Mouse (Mus musculus) midbrain, embryonic 13.5 days (tissue): ENCODE measurements around the gene Slc8b1. TPM values are rescaled to one million over a fixed set of nuclear protein-coding genes. Genes with fewer than 3 reads are reported as not detected.

Source experiments
- ATAC-seq: fragments of 200-750 bp; cut with Nextera tagmentation; 2 replicates; pipeline ENCODE4 v1.8.0; 2017; ENCODE audit warnings: mild to moderate bottlenecking, moderate TSS enrichment, moderate library complexity
- H3K27ac ChIP-seq: fragments of 300-500 bp; sonication (generic); 2 replicates; pipeline ENCODE4 v1.5.1; 2015; ENCODE audit warnings: inconsistent platforms, mild to moderate bottlenecking, moderate library complexity
- H3K27me3 ChIP-seq: fragments of 300-500 bp; sonication (generic); 2 replicates; pipeline ENCODE4 v1.6.1; 2015; ENCODE audit warnings: mild to moderate bottlenecking, inconsistent platforms
- H3K36me3 ChIP-seq: fragments of 300-500 bp; sonication (generic); 2 replicates; pipeline ENCODE4 v1.6.1; 2015; ENCODE audit warnings: mild to moderate bottlenecking, inconsistent platforms
- H3K4me1 ChIP-seq: fragments of 300-500 bp; sonication (generic); replicated peaks from 2 replicates; pipeline ENCODE4 v1.6.1; 2015; ENCODE audit warnings: inconsistent platforms
- H3K4me2 ChIP-seq: fragments of 300-500 bp; sonication (generic); replicated peaks from 2 replicates; pipeline ENCODE4 v1.6.1; 2015; ENCODE audit warnings: moderate library complexity, mild to moderate bottlenecking, inconsistent platforms
- H3K4me3 ChIP-seq: fragments of 300-500 bp; sonication (generic); replicated peaks from 2 replicates; pipeline ENCODE4 v1.5.1; 2015; ENCODE audit warnings: mild to moderate bottlenecking, inconsistent platforms
- H3K9ac ChIP-seq: fragments of 300-500 bp; sonication (generic); replicated peaks from 2 replicates; pipeline ENCODE4 v1.6.1; 2015; ENCODE audit warnings: mild to moderate bottlenecking, inconsistent platforms
- H3K9me3 ChIP-seq: fragments of 300-500 bp; sonication (generic); 2 replicates; pipeline ENCODE4 v1.6.1; 2016; ENCODE audit warnings: mild to moderate bottlenecking, inconsistent platforms
- WGBS: fragments of 180-500 bp; shearing (Covaris S2); methylation state at CpG from one replicate; pipeline ENCODE4 v1.1.7; 2015; 5-methylcytosine and 5-hydroxymethylcytosine counted together
- polyA plus RNA-seq: library from polyadenylated mRNA; unstranded; fragments of >200 nt; fragmentation: Nextera tagmentation; extraction: Ambion mirVana; gene quantifications from 2 replicates; pipeline ENCODE4 v1.2.1, GENCODE M21; 2015

The Slc8b1 gene
- 2.3 and 2.4 TPM in 2 replicates for polyA plus RNA-seq

DNA sequence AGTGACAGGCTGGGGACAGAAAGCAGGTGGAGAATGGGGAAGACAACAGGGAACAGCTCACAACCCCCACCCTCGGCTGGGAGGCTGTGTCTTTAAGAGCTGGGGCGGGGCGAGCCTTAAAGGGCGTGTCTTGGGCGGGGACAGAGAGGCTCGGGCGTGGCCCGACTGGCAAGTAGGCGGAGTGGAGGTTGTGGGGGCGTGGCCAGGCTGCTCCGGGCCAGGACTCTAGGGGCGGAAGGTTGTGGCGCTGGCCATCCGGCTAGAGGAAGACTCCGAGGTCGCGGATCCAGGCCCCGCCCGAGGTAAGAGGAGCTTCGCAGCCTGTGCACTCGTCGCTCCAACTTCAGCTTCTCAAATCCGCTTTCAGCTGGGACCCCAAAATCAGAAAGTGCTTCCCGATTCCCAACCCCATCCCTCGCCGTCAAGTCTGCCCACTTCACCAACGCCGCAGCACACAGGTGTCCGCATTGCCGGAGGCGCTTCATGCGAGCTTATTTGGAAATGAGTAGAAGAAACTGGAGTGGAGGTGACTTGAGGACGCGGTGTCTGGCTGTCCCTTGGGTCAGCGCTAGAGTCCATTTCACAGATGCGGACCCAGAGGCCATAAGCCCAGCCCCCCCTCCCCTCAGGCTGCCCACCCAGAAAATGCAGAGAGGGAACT is at the start of gene Slc8b1:
Slc8b1 (plus strand) TSS at position 187 of the 661 bp plus-strand sequence.
- Histone ChIP-seq H3K4me2 (peak within 1 kb of the TSS; percentile 64), H3K4me3 (peak within 1 kb of the TSS; percentile 38), H3K27ac (0 out of 2 replicates have a peak within 1 kb of the TSS, but pooled peaks have one; percentile 3), H3K9ac (peak within 1 kb of the TSS; percentile 55), H3K4me1 (peaks cover 42% of the 10 kb centered on the region), H3K36me3 (no peaks in the 10 kb centered on the region), H3K27me3 (peaks cover 15% of the 10 kb centered on the region), H3K9me3 (peaks cover 5% of the 10 kb centered on the region; the same call in 1 of the 2 replicates)
- peak; percentile 79 for ATAC-seq
- WGBS: 2% methylated on average over 36 of the region's 36 CpGs

DNA sequence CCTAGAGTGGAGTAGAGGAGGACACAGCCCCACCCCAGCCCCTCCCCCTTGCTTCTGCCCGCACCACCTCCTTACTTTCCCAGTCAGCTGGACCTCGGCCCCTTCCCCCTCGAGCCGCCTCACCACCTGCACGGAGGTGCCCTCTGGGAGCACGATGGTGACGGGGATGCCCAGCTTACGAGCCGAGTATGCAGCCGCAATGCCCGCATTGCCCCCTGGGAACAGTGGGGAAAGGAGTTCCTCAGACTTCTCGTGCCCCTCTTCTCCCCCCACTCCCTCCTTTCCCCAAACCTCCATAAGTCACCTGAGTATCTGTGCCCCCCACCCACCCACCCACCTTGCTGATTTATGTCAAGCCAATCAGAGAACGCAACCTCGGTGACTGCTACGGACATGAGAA is 49.1 kb upstream of the Slc8b1 start:
- Histone ChIP-seq H3K27ac (no peak overlapping the region), H3K4me2 (no peak overlapping the region), H3K36me3 (no peaks in the 10 kb centered on the region), H3K9me3 (no peaks in the 10 kb centered on the region), H3K9ac (no peak overlapping the region), H3K27me3 (peaks cover 40% of the 10 kb centered on the region), H3K4me3 (no peak overlapping the region), H3K4me1 (peaks cover 8% of the 10 kb centered on the region; the same call in 1 of the 2 replicates)
- no peak for ATAC-seq
- WGBS: 78% methylated on average over 15 of the region's 15 CpGs

DNA sequence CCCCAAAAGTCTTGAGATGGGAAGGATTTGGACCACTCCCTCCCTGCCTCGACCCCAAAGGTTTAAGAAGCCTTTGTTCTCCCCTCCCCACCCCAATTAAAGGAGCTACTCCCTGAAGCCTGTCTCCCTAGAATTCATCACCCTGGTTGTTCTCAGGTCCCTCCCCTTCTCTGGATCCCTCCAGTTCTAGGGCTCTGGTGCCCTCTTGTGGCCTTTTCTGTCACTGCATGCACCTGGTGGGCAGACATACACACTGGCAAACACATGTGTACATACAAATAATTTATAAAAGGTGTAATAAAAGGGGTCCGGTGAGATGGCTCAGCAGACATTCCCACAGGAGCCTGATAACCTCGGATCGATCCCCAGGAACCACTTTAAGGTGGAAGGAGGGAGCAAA is 46.6 kb upstream of the Slc8b1 start:
- Histone ChIP-seq H3K4me2 (no peak overlapping the region), H3K27me3 (peaks cover 30% of the 10 kb centered on the region), H3K36me3 (no peaks in the 10 kb centered on the region), H3K4me1 (0 out of 2 replicates have a peak, but pooled peaks cover 3% of the 10 kb centered on the region), H3K9ac (no peak overlapping the region), H3K27ac (no peak overlapping the region), H3K9me3 (no peaks in the 10 kb centered on the region), H3K4me3 (no peak overlapping the region)
- WGBS: 76% methylated on average over 4 of the region's 4 CpGs
- ATAC-seq: no peak

DNA sequence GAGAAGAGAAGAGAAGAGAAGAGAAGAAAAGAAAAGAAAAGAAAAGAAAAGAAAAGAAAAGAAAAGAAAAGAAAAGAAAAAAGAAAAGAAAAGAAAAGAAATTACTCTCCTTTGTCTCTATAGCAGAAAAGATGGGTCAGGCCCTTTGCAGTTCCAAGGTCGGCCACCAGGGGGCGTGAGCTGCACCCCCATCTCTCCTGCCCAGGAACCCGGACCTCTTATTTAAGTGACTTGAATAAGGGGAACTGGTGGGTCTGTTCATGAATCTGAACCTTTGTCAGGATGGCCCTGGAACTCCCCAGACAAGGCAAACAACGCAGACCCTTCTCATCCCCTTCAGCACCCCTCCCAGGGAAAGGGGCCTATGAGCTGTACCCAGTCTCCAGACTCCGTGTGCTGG is 45.9 kb upstream of the Slc8b1 start:
- H3K36me3 ChIP-seq: no peaks in the 10 kb centered on the region
- WGBS: 38% methylated on average over 5 of the region's 5 CpGs
- H3K27me3 ChIP-seq: peaks cover 27% of the 10 kb centered on the region
- H3K9ac ChIP-seq: no peak overlapping the region
- H3K9me3 ChIP-seq: no peaks in the 10 kb centered on the region
- no peak overlapping the region for H3K4me3 ChIP-seq
- no peak for ATAC-seq
- H3K4me1 ChIP-seq: 0 out of 2 replicates have a peak, but pooled peaks cover 3% of the 10 kb centered on the region
- no peak overlapping the region for H3K4me2 ChIP-seq
- H3K27ac ChIP-seq: no peak overlapping the region

DNA sequence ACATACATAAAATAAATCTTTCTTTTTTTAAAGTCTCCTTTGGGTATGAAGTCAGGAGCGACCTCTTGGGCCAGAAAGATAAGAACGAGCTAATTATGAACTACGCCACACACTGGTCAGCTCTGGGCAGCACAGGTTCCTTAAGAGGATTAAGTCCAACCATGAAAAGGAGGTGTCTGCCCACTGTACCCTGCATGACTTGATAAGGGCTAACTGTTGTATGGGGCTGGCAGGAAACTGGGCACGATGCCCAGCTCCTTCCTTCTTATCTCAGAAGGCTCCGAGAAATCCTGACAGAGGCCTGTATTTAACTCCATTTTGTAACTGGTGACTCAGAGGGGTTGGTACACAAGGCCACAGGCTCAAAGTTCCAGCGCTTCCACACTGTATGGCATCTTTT is 45.1 kb upstream of the Slc8b1 start:
- Histone ChIP-seq H3K27ac (no peak overlapping the region), H3K4me1 (0 out of 2 replicates have a peak, but pooled peaks cover 3% of the 10 kb centered on the region), H3K4me3 (no peak overlapping the region), H3K27me3 (peaks cover 21% of the 10 kb centered on the region), H3K9ac (no peak overlapping the region), H3K4me2 (no peak overlapping the region), H3K36me3 (no peaks in the 10 kb centered on the region), H3K9me3 (no peaks in the 10 kb centered on the region)
- WGBS: 73% methylated on average over 6 of the region's 6 CpGs
- ATAC-seq: 0 out of 2 replicates have a peak, but pooled peaks have one; percentile 34

DNA sequence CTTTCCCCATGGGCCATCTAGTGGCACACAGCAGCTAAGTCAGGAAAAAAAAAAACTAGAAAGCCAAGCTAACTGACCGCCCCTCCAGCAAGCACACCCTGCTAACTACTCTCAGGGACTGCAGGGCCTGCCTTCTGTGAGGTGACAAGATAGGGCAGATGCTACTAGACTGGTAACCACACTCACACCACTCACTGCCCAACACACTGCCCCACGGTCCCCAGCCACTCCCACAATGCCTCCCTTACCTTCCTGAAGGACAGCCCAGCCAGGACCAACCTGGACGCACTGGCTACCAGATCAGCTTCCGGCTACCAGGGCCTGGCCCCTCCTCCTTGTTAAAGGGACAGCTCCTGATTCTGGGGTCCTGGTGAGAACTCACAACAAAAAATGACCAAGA is 43.9 kb upstream of the Slc8b1 start:
- H3K4me1 ChIP-seq: 0 out of 2 replicates have a peak, but pooled peaks cover 3% of the 10 kb centered on the region
- ATAC-seq: no peak
- peaks cover 9% of the 10 kb centered on the region for H3K27me3 ChIP-seq
- peak overlapping the region; percentile 48 for H3K9ac ChIP-seq
- peak overlapping the region; percentile 27 for H3K4me3 ChIP-seq
- peak overlapping the region; percentile 32 for H3K4me2 ChIP-seq
- peak overlapping the region; percentile 3; the same call in 1 of the 2 replicates for H3K27ac ChIP-seq
- H3K36me3 ChIP-seq: no peaks in the 10 kb centered on the region
- WGBS: 9% methylated on average over 4 of the region's 4 CpGs
- H3K9me3 ChIP-seq: no peaks in the 10 kb centered on the region

DNA sequence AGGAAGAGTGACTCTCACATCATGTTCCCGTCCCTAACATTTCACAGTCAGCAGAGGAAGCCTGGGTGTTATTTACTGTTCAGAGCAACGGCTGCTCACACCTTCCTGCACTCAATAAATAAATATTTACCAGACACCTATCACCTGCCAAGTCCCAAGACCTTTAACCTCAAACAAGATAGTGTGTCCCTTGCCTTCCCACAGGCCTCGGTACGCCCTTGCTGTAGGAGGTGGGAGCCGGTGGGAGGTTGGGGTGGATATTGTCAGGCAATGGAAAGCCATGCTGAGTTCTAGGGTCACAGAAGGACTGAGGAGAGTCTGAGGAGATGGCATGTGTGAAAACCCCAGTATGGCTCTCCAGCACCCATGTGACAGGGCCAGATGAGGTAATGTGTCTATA is 42.6 kb upstream of the Slc8b1 start:
- H3K4me2 ChIP-seq: no peak overlapping the region
- ATAC-seq: no peak

DNA sequence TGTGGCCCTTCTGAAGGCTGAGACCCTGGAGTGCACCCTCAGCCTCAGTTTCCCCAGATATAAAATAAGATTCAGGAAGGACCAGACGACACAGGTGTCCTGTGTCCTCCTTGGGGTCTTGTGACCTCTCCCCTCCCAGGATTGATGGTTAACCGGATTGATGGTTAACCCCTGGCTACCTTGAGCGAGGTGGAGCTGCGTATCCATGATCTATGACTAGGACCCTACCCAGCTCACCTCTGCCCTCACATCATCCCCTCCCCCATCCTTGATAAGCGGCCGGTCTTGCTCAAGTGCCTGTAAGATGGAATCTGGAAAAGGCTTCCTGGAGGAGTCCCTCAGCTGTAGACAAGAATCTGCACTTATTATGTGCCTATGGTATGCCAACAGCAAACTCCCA is 42.1 kb upstream of the Slc8b1 start:
- Histone ChIP-seq H3K9ac (no peak overlapping the region), H3K9me3 (no peaks in the 10 kb centered on the region), H3K27me3 (no peaks in the 10 kb centered on the region), H3K36me3 (no peaks in the 10 kb centered on the region), H3K4me3 (no peak overlapping the region), H3K4me1 (0 out of 2 replicates have a peak, but pooled peaks cover 3% of the 10 kb centered on the region), H3K27ac (no peak overlapping the region), H3K4me2 (no peak overlapping the region)
- no peak for ATAC-seq
- 94% methylated on average over 6 of the region's 6 CpGs for WGBS

More for the DNA sequence above, 42.6 kb upstream of the Slc8b1 start:
- 87% methylated on average over 5 of the region's 5 CpGs for WGBS
- peaks cover under 1% of the 10 kb centered on the region; the same call in 1 of the 2 replicates for H3K27me3 ChIP-seq
- no peaks in the 10 kb centered on the region for H3K9me3 ChIP-seq
- no peak overlapping the region for H3K9ac ChIP-seq
- H3K4me3 ChIP-seq: no peak overlapping the region
- H3K4me1 ChIP-seq: 0 out of 2 replicates have a peak, but pooled peaks cover 3% of the 10 kb centered on the region
- no peak overlapping the region for H3K27ac ChIP-seq
- no peaks in the 10 kb centered on the region for H3K36me3 ChIP-seq

DNA sequence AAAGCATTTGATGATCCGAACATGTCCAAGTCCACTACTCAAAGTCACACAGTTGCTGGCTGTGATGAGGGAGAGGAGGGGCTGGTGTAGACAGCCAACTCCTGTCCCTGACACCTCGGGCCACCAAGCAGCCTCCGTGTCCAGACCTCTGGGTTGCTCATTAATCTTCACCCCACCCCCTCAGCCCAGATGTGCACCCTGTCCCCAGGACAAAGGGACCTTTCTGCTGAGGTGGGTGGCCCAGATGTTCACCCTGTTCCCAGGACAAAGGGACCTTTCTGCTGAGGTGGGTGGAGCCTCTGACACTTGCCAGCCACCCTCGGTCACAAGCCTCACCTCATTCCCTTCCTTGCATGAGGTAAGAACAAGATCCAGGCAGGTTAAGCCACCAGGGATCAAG is 39.4 kb upstream of the Slc8b1 start:
- H3K36me3 ChIP-seq: no peaks in the 10 kb centered on the region
- no peak overlapping the region for H3K4me3 ChIP-seq
- H3K27ac ChIP-seq: no peak overlapping the region
- H3K9me3 ChIP-seq: no peaks in the 10 kb centered on the region
- H3K4me2 ChIP-seq: no peak overlapping the region
- WGBS: 65% methylated on average over 4 of the region's 4 CpGs
- ATAC-seq: no peak
- 0 out of 2 replicates have a peak, but pooled peaks cover 1% of the 10 kb centered on the region for H3K27me3 ChIP-seq
- no peak overlapping the region for H3K9ac ChIP-seq
- 0 out of 2 replicates have a peak, but pooled peaks cover 3% of the 10 kb centered on the region for H3K4me1 ChIP-seq

DNA sequence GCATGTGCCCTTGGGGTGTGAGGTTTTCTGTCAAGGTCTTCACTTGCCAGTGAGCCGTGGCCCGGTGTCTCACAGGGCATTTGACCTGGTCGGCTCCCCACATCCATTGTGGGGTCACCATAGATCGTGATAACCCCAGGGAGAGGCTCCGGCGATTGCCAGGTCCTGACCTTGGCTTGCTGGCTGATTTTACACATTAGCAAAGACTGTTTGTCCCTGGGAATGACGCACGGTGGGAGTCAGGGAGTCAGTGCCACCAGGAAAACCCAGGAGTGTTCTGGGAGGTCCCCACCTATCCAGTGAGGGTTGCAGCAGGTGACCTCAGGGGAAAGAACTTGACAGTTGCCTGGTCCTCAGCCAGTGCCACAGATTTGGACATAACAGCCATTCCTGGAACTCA is 38.2 kb upstream of the Slc8b1 start, which contains the start of gene Sdsl:
Sdsl (minus strand) TSS at position 41 of the 400 bp plus-strand sequence.
- ATAC-seq: no peak
- Histone ChIP-seq H3K4me3 (no peak within 1 kb of the TSS), H3K36me3 (no peaks in the 10 kb centered on the region), H3K4me2 (no peak within 1 kb of the TSS), H3K9ac (no peak within 1 kb of the TSS), H3K27me3 (0 out of 2 replicates have a peak, but pooled peaks cover 2% of the 10 kb centered on the region), H3K9me3 (no peaks in the 10 kb centered on the region), H3K27ac (no peak within 1 kb of the TSS), H3K4me1 (no peaks in the 10 kb centered on the region)
- WGBS: 81% methylated on average over 8 of the region's 8 CpGs

DNA sequence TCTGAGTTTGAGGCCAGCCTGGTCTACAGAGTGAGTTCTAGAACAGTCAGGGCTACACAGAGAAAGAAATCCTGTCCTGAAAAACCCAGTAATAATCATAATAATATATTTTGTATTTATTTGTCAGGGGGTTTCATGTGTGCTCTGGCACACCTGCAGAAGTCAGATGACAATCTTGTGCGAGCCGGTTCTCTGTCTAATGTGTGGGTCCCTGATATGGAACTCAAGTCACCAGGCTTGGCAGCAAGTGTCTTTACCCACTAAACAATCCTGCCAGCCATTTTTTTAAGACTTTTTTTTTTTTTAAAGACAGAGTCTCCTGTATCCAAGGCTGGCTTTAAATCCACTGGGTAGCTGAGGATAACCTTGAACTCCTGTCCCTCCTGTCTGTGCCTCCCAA is 37.6 kb upstream of the Slc8b1 start:
- H3K27ac ChIP-seq: no peak overlapping the region
- WGBS: 93% methylated on average over 2 of the region's 2 CpGs

DNA sequence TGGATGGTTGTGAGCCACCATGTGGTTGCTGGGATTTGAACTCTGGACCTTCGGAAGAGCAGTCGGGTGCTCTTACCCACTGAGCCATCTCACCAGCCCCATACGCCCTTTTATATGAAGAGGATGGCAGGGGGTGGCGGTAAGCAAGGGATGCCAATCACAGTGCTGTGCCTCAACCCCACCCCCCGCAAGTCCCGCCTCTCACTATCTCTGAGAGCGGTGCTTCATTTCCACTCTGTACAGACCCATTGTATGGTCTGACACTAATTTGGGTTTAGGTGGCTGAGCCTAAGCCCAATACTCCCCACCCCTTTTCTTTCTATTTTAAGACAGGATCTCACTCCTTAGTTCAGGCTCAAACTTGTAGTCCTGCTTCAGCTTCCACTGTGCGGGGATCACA is 35.1 kb upstream of the Slc8b1 start:
- no peak overlapping the region for H3K27ac ChIP-seq
- H3K4me2 ChIP-seq: no peak overlapping the region
- peaks cover 2% of the 10 kb centered on the region; the same call in 1 of the 2 replicates for H3K27me3 ChIP-seq
- H3K9ac ChIP-seq: no peak overlapping the region
- no peak overlapping the region for H3K4me3 ChIP-seq
- no peaks in the 10 kb centered on the region for H3K9me3 ChIP-seq
- ATAC-seq: peak; percentile 60; the same call in 1 of the 2 replicates
- no peaks in the 10 kb centered on the region for H3K36me3 ChIP-seq
- 56% methylated on average over 8 of the region's 8 CpGs for WGBS
- H3K4me1 ChIP-seq: no peaks in the 10 kb centered on the region; the same call in 1 of the 2 replicates

More for the DNA sequence above, 37.6 kb upstream of the Slc8b1 start:
- Histone ChIP-seq H3K9ac (no peak overlapping the region), H3K27me3 (0 out of 2 replicates have a peak, but pooled peaks cover 2% of the 10 kb centered on the region), H3K4me2 (no peak overlapping the region), H3K36me3 (no peaks in the 10 kb centered on the region), H3K4me1 (no peaks in the 10 kb centered on the region), H3K9me3 (no peaks in the 10 kb centered on the region), H3K4me3 (no peak overlapping the region)
- ATAC-seq: no peak
